Mouse (Mus musculus): ENCODE measurements around the gene Abcc9. TPM values are rescaled to one million over a fixed set of nuclear protein-coding genes. Genes with fewer than 3 reads are reported as not detected.
A peak's percentile ranks its signal among the peaks of the same experiment; 100 is the strongest.

Gene Abcc9
- polyA plus RNA-seq, 1 experiment from 2014 or later, result 31.0 TPM

DNA sequence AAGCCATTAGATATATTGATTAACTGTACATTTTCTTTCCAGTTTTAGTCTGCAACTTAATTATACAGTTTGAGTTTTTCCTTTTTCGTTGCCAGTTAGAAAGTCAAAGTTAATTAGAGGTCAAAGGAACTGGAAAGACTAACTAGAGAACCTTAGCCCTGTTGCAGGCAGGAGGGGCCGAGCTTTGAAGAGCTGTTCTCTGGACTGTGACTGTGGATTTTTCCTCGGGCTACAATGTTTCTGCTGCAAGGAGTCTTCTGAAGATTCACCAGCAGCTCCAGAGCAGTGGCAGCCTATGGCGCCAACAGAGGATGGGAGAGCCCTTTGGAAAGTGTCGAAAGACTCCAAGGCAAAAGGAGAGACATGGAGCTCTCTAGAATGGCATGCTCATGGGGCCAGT lies 10.0 kb downstream of the Abcc9 start:
- no peak for ATAC-seq (ENCODE audit: insufficient number of reproducible peaks, insufficient read depth, low FRiP score, low read depth)
- Histone ChIP-seq H3K27ac (ENCODE audit: low read length) (no peak overlapping the region), H3K4me1 (ENCODE audit: control insufficient read depth, insufficient read depth, low read length) (no peaks in the 10 kb centered on the region), H3K9ac (replicated peaks; ENCODE audit: low read depth, low read length) (no peak overlapping the region), H3K4me2 (replicated peaks; ENCODE audit: low read depth, low read length) (no peak overlapping the region), H3K4me3 (ENCODE audit: low read depth, low read length) (no peak overlapping the region), H3K9me3 (ENCODE audit: control insufficient read depth, low read depth, low read length) (no peaks in the 10 kb centered on the region), H3K36me3 (ENCODE audit: control insufficient read depth, insufficient read depth, low read length) (peaks cover 10% of the 10 kb centered on the region; the same call in 1 of the 2 replicates), H3K27me3 (ENCODE audit: control insufficient read depth, insufficient read depth, low read length) (no peaks in the 10 kb centered on the region)
- 83% methylated on average over 5 of the region's 5 CpGs for WGBS

DNA sequence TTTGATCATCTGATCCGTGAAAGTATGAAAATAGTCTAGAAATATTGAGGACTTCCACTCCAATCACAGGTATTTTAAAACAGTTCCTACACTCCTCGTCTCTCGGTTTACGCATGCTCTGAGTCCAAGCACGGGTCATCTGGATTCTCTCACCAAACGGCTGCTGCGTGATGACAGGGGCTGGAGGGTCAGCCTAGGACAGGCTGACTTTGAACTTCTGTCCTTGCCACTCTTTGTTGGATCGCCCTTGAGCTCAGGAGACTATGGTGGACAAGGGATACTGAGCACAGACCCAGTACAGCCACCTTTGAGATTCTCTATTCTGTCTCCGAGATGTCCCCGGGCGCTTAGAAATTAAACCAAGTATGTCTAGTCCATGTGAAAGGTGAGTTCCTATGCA lies 12.4 kb downstream of the Abcc9 start:
- H3K36me3 ChIP-seq (ENCODE audit: control insufficient read depth, insufficient read depth, low read length), result peaks cover 8% of the 10 kb centered on the region; the same call in 1 of the 2 replicates
- no peak for ATAC-seq (ENCODE audit: insufficient number of reproducible peaks, insufficient read depth, low FRiP score, low read depth)
- H3K9ac ChIP-seq (replicated peaks; ENCODE audit: low read depth, low read length), result no peak overlapping the region
- no peaks in the 10 kb centered on the region for H3K9me3 ChIP-seq (ENCODE audit: control insufficient read depth, low read depth, low read length)
- H3K27ac ChIP-seq (ENCODE audit: low read length), result no peak overlapping the region
- H3K4me2 ChIP-seq (replicated peaks; ENCODE audit: low read depth, low read length), result no peak overlapping the region
- no peaks in the 10 kb centered on the region for H3K27me3 ChIP-seq (ENCODE audit: control insufficient read depth, insufficient read depth, low read length)
- 76% methylated on average over 11 of the region's 11 CpGs for WGBS
- H3K4me3 ChIP-seq (ENCODE audit: low read depth, low read length), result no peak overlapping the region
- no peaks in the 10 kb centered on the region for H3K4me1 ChIP-seq (ENCODE audit: control insufficient read depth, insufficient read depth, low read length)

DNA sequence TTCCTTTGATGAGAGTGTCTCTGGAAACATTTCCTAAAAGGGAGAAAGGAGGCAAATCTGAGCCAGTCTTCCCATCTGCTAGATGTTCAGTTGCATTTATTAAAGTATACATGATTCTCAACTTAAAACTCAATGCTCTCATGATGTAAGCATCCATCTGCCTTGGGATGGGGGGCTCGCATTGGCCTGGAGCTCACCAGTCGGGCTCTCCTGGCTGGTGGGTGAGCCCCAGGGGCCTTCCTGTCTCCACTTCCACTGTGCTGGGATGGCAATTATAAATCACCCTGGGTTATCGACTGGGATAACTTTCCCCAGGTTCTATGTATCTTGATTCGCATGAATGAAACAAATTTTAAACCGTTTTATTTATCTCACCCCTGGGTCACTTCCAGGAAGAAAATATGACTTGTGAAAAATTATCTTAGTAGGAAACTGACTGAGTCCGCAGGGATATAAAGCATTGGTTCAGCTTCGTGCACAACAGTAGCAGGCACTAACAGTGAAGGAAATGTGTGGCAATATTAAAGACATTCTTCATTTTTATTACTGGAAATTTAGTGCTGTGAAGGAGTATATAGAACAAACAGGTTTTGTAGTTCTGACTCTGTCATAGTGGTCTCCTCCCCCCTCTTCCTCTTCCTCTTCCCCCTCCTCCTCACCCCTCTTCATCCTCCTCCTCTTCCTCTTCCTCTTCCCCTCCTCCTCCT lies 19.0 kb downstream of the Abcc9 start:
- ATAC-seq (ENCODE audit: insufficient number of reproducible peaks, insufficient read depth, low FRiP score, low read depth), result no peak; the same call in 1 of the 2 replicates
- H3K4me3 ChIP-seq (ENCODE audit: low read depth, low read length), result no peak overlapping the region
- H3K4me1 ChIP-seq (ENCODE audit: control insufficient read depth, insufficient read depth, low read length), result no peaks in the 10 kb centered on the region
- no peak overlapping the region for H3K4me2 ChIP-seq (replicated peaks; ENCODE audit: low read depth, low read length)
- H3K36me3 ChIP-seq (ENCODE audit: control insufficient read depth, insufficient read depth, low read length), result 0 out of 2 replicates have a peak, but pooled peaks cover 2% of the 10 kb centered on the region
- no peak overlapping the region for H3K27ac ChIP-seq (ENCODE audit: low read length)
- H3K27me3 ChIP-seq (ENCODE audit: control insufficient read depth, insufficient read depth, low read length), result no peaks in the 10 kb centered on the region
- WGBS, result 63% methylated on average over 7 of the region's 7 CpGs
- no peaks in the 10 kb centered on the region for H3K9me3 ChIP-seq (ENCODE audit: control insufficient read depth, low read depth, low read length)
- H3K9ac ChIP-seq (replicated peaks; ENCODE audit: low read depth, low read length), result no peak overlapping the region

DNA sequence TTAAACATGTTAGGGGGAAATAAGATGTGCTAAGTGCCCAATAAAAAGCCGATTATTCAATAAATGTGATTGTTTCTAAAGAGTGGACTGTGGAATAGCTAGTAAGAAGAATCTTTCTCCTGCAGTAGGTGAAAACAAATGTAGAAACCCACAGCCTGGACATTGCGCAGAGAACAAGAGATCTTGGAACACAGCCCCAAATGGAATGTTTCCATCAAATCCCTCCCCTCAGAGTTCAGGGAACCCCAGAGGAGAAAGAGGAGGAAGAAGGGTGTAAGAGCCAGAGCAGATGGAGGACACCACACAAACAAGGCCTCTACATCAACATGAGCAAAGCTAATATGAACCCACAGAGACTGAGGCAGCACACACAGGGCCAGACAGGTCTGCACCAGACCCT lies 32.1 kb downstream of the Abcc9 start:
- Histone ChIP-seq H3K4me1 (ENCODE audit: control insufficient read depth, insufficient read depth, low read length) (no peaks in the 10 kb centered on the region), H3K27ac (ENCODE audit: low read length) (no peak overlapping the region), H3K9ac (replicated peaks; ENCODE audit: low read depth, low read length) (no peak overlapping the region), H3K9me3 (ENCODE audit: control insufficient read depth, low read depth, low read length) (peaks cover 4% of the 10 kb centered on the region; the same call in 1 of the 2 replicates), H3K4me3 (ENCODE audit: low read depth, low read length) (no peak overlapping the region), H3K4me2 (replicated peaks; ENCODE audit: low read depth, low read length) (no peak overlapping the region), H3K27me3 (ENCODE audit: control insufficient read depth, insufficient read depth, low read length) (no peaks in the 10 kb centered on the region), H3K36me3 (ENCODE audit: control insufficient read depth, insufficient read depth, low read length) (peaks cover 8% of the 10 kb centered on the region)
- no peak for ATAC-seq (ENCODE audit: insufficient number of reproducible peaks, insufficient read depth, low FRiP score, low read depth)
- 87% methylated on average over 2 of the region's 2 CpGs for WGBS

DNA sequence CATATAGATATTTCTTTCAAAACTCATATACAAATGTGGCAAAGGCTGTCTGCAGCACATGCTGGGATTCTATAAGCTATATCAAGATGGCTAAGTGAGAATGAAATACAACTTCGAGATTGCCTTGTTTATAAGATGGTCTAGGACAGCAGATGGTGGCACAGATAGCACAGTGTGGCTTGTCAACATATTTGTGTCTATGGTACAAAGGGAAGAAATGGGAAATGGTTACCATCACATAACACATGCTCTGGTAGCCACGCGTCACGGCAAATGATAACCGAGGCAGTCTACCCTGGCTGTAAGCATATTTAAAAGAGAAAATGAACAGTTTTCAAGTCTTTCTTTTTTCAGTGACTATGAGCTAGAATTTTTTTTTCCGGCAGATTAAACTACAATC lies 32.8 kb downstream of the Abcc9 start:
- H3K9me3 ChIP-seq (ENCODE audit: control insufficient read depth, low read depth, low read length), result peaks cover 4% of the 10 kb centered on the region; the same call in 1 of the 2 replicates
- no peak overlapping the region for H3K4me2 ChIP-seq (replicated peaks; ENCODE audit: low read depth, low read length)
- H3K4me1 ChIP-seq (ENCODE audit: control insufficient read depth, insufficient read depth, low read length), result no peaks in the 10 kb centered on the region
- WGBS, result 91% methylated on average over 6 of the region's 6 CpGs
- peaks cover 8% of the 10 kb centered on the region for H3K36me3 ChIP-seq (ENCODE audit: control insufficient read depth, insufficient read depth, low read length)
- no peaks in the 10 kb centered on the region for H3K27me3 ChIP-seq (ENCODE audit: control insufficient read depth, insufficient read depth, low read length)
- H3K4me3 ChIP-seq (ENCODE audit: low read depth, low read length), result no peak overlapping the region
- no peak for ATAC-seq (ENCODE audit: insufficient number of reproducible peaks, insufficient read depth, low FRiP score, low read depth)
- H3K27ac ChIP-seq (ENCODE audit: low read length), result peak overlapping the region; percentile 6; the same call in 1 of the 2 replicates
- no peak overlapping the region for H3K9ac ChIP-seq (replicated peaks; ENCODE audit: low read depth, low read length)

DNA sequence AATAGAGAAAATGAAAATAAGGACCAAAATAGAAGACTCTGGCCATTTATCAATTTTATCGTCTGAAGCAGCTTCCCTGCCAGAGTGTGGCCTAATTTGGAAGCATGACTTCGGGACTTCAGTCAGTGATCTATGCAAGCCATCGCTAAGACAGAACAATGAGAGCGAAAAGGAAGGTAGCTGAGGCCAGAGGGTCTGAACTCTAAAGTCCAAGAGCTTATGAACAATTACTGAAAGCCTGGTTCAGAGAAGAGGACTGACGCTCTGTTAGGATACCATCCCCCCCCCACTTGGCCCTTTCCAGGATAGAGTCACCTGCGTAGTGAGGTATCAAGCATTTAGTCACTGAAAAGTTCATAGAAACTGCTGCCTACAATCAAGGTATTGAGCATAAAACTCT lies 33.3 kb downstream of the Abcc9 start:
- peaks cover 4% of the 10 kb centered on the region; the same call in 1 of the 2 replicates for H3K9me3 ChIP-seq (ENCODE audit: control insufficient read depth, low read depth, low read length)
- no peak overlapping the region for H3K4me3 ChIP-seq (ENCODE audit: low read depth, low read length)
- no peaks in the 10 kb centered on the region for H3K27me3 ChIP-seq (ENCODE audit: control insufficient read depth, insufficient read depth, low read length)
- no peaks in the 10 kb centered on the region for H3K4me1 ChIP-seq (ENCODE audit: control insufficient read depth, insufficient read depth, low read length)
- H3K9ac ChIP-seq (replicated peaks; ENCODE audit: low read depth, low read length), result no peak overlapping the region
- no peak overlapping the region for H3K4me2 ChIP-seq (replicated peaks; ENCODE audit: low read depth, low read length)
- H3K27ac ChIP-seq (ENCODE audit: low read length), result peak overlapping the region; percentile 6; the same call in 1 of the 2 replicates
- no peak for ATAC-seq (ENCODE audit: insufficient number of reproducible peaks, insufficient read depth, low FRiP score, low read depth)
- H3K36me3 ChIP-seq (ENCODE audit: control insufficient read depth, insufficient read depth, low read length), result peaks cover 8% of the 10 kb centered on the region
- WGBS, result 54% methylated on average over 6 of the region's 6 CpGs

DNA sequence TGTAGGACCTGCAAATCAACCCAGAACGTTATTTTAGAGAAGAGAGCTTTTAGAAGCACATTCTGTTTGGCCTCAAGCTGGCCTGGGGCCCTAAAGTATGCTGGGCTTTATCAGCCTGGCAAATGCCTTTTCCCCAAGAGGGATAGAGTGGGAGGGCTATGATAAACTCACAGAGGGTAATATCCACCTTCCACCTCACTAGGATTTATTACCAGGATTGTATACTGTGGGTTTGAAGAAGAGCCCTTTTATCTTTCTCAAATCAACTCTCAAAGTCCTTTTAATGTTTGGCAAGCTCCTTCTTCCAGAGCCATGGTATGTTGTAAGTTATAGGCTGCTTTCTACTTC lies 33.7 kb downstream of the Abcc9 start:
- H3K4me2 ChIP-seq (replicated peaks; ENCODE audit: low read depth, low read length), result no peak overlapping the region
- peak overlapping the region; percentile 52; the same call in 1 of the 2 replicates for H3K27ac ChIP-seq (ENCODE audit: low read length)
- H3K9ac ChIP-seq (replicated peaks; ENCODE audit: low read depth, low read length), result no peak overlapping the region
- 6% methylated on average over 1 of the region's 1 CpGs for WGBS
- H3K36me3 ChIP-seq (ENCODE audit: control insufficient read depth, insufficient read depth, low read length), result peaks cover 5% of the 10 kb centered on the region
- H3K9me3 ChIP-seq (ENCODE audit: control insufficient read depth, low read depth, low read length), result peaks cover 2% of the 10 kb centered on the region; the same call in 1 of the 2 replicates
- H3K4me3 ChIP-seq (ENCODE audit: low read depth, low read length), result no peak overlapping the region
- no peaks in the 10 kb centered on the region for H3K4me1 ChIP-seq (ENCODE audit: control insufficient read depth, insufficient read depth, low read length)
- no peaks in the 10 kb centered on the region for H3K27me3 ChIP-seq (ENCODE audit: control insufficient read depth, insufficient read depth, low read length)
- peak; percentile 72; the same call in 1 of the 2 replicates for ATAC-seq (ENCODE audit: insufficient number of reproducible peaks, insufficient read depth, low FRiP score, low read depth)

DNA sequence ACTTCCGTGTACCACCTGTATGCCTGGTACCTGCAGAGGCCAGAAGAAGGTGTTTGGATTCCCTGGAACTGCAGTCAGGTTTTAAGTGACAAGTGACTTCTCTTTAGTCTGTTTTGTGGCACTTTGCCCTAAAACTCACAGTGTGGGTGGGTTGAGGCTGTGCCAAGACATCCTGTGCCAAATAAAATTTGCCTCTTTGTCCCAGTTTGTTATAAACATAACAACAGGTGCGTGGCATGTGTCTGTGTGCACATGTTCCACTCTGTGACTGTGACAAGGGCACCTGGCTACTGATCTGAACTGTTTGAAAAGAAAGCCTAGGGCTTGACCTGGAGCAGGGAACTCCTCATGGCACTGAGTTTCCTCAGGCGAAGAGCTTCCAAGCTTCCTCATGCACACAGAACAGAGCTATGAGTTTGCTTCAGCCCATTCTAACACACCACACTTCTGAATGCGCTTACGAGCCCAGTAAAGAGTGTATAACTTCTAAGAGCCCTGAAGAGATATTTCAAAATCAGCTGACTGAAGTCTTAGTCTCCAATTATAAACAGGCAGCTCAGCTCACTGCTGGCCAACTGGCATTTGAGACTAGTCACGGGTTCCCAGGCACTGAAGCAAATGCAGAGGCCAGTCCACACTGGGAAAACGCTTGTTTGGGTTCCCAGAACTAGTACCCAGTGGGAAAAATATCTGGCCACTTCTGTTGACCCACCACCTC lies 34.3 kb downstream of the Abcc9 start:
- 69% methylated on average over 7 of the region's 7 CpGs for WGBS

More for the DNA sequence above, 34.3 kb downstream of the Abcc9 start:
- Histone ChIP-seq H3K9me3 (ENCODE audit: control insufficient read depth, low read depth, low read length) (no peaks in the 10 kb centered on the region), H3K4me1 (ENCODE audit: control insufficient read depth, insufficient read depth, low read length) (no peaks in the 10 kb centered on the region), H3K27ac (ENCODE audit: low read length) (peak overlapping the region; percentile 52; the same call in 1 of the 2 replicates), H3K36me3 (ENCODE audit: control insufficient read depth, insufficient read depth, low read length) (0 out of 2 replicates have a peak, but pooled peaks cover 2% of the 10 kb centered on the region), H3K9ac (replicated peaks; ENCODE audit: low read depth, low read length) (no peak overlapping the region), H3K4me2 (replicated peaks; ENCODE audit: low read depth, low read length) (no peak overlapping the region), H3K27me3 (ENCODE audit: control insufficient read depth, insufficient read depth, low read length) (no peaks in the 10 kb centered on the region), H3K4me3 (ENCODE audit: low read depth, low read length) (no peak overlapping the region)
- ATAC-seq (ENCODE audit: insufficient number of reproducible peaks, insufficient read depth, low FRiP score, low read depth), result no peak
